Mouse (Mus musculus) lung, postnatal 10 days (tissue): ENCODE measurements around the gene Syne3.

Experiments used
- DNase-seq: peaks from one replicate; pipeline ENCODE4 v3.0.0; 2021

Gene Syne3

GRCm38 (mm10) chr12:104881518-104882060 lies 128.0 kb downstream of the Syne3 start:
- no peak for DNase-seq

DNA sequence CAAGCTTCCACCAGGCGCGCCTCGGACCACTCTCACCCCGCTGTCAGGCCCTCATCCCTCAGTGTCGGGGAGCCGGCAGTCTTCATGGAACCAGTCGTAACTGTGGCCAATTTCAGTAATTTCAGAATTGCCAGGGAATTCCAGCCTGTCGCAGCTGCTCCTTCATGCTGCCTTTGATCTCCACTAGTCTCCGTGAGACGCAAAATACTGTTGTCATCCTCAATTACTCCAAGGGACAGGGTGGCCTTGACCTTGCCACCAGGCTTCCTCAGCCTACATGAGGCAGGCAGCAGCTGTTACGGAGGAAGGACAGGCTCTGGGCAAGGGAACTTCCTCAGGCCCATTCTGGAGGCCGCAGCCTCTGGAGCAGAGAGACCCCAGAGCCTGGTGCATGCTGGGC lies 129.2 kb downstream of the Syne3 start:
- DNase-seq = no peak
